Mouse (Mus musculus) kidney, embryonic 14.5 days (tissue): ENCODE results near the gene Heyl. TPM values are rescaled to one million over a fixed set of nuclear protein-coding genes. Genes with fewer than 3 reads are reported as not detected.

ENCODE experiments used
- ATAC-seq: fragments of 200-750 bp; cut with Nextera tagmentation; 2 replicates; pipeline ENCODE4 v1.8.0; 2017; ENCODE audit warnings: moderate number of reproducible peaks, mild to moderate bottlenecking, moderate TSS enrichment, moderate library complexity; ENCODE audit not compliant: low FRiP score, low TSS enrichment
- H3K27ac ChIP-seq: fragments of 300-500 bp; sonication (generic); 2 replicates; pipeline ENCODE4 v1.5.1; 2014; ENCODE audit warnings: low read depth, mild to moderate bottlenecking, low read length, moderate library complexity, mixed read lengths
- H3K27me3 ChIP-seq: fragments of 300-500 bp; sonication (generic); 2 replicates; pipeline ENCODE4 v1.6.1; 2014; ENCODE audit warnings: mild to moderate bottlenecking, low read length; ENCODE audit not compliant: control insufficient read depth, insufficient read depth
- H3K36me3 ChIP-seq: fragments of 300-500 bp; sonication (generic); 2 replicates; pipeline ENCODE4 v1.6.1; 2014; ENCODE audit warnings: low read length, mixed read lengths; ENCODE audit not compliant: control insufficient read depth, insufficient read depth
- H3K4me1 ChIP-seq: fragments of 300-500 bp; sonication (generic); 2 replicates; pipeline ENCODE4 v1.6.1; 2014; ENCODE audit warnings: low read length, mixed read lengths; ENCODE audit not compliant: control insufficient read depth, insufficient read depth
- H3K4me2 ChIP-seq: fragments of 300-500 bp; sonication (generic); replicated peaks from 2 replicates; pipeline ENCODE4 v1.6.1; 2014; ENCODE audit warnings: low read depth, mild to moderate bottlenecking, low read length
- H3K4me3 ChIP-seq: fragments of 300-500 bp; sonication (generic); 2 replicates; pipeline ENCODE4 v1.5.1; 2014; ENCODE audit warnings: mild to moderate bottlenecking, low read length
- H3K9ac ChIP-seq: fragments of 300-500 bp; sonication (generic); 2 replicates; pipeline ENCODE4 v1.6.1; 2014; ENCODE audit warnings: low read depth, mild to moderate bottlenecking, low read length, moderate library complexity
- H3K9me3 ChIP-seq: fragments of 300-500 bp; sonication (generic); 2 replicates; pipeline ENCODE4 v1.6.1; 2016; ENCODE audit warnings: low read length; ENCODE audit not compliant: control insufficient read depth
- WGBS: fragments of 180-500 bp; shearing (Covaris S2); extraction: QIAGEN DNeasy Blood & Tissue Kit; methylation state at CpG from one replicate; pipeline ENCODE4 v1.1.7; 2014; 5-methylcytosine and 5-hydroxymethylcytosine counted together
- polyA plus RNA-seq: library from polyadenylated mRNA; unstranded; fragments of >200 nt; fragmentation: Nextera tagmentation; extraction: Ambion mirVana; gene quantifications from 2 replicates; pipeline ENCODE4 v1.2.1, GENCODE M21; 2014

The Heyl gene
- polyA plus RNA-seq, 1 experiment from 2014 or later: 50.2 TPM

- no peak for ATAC-seq
- no peak overlapping the region for H3K4me2 ChIP-seq
- WGBS: 63% methylated on average over 8 of the region's 8 CpGs
- H3K27me3 ChIP-seq: no peaks in the 10 kb centered on the region
- no peak overlapping the region for H3K9ac ChIP-seq
- no peak overlapping the region for H3K27ac ChIP-seq
- H3K4me3 ChIP-seq: no peak overlapping the region
- no peaks in the 10 kb centered on the region for H3K9me3 ChIP-seq
- no peaks in the 10 kb centered on the region; the same call in 1 of the 2 replicates for H3K4me1 ChIP-seq
- no peaks in the 10 kb centered on the region for H3K36me3 ChIP-seq
Observed at GRCm38 (mm10) chr4:123210996-123211395, 22.4 kb upstream of the Heyl start.

- H3K4me3 ChIP-seq: no peak overlapping the region
- WGBS: 45% methylated on average over 5 of the region's 5 CpGs
- H3K4me2 ChIP-seq: no peak overlapping the region
- no peaks in the 10 kb centered on the region; the same call in 1 of the 2 replicates for H3K4me1 ChIP-seq
- no peaks in the 10 kb centered on the region for H3K27me3 ChIP-seq
- H3K9me3 ChIP-seq: no peaks in the 10 kb centered on the region
- no peak overlapping the region for H3K9ac ChIP-seq
- 0 out of 2 replicates have a peak, but pooled peaks have one; percentile 43 for ATAC-seq
- H3K36me3 ChIP-seq: no peaks in the 10 kb centered on the region
- H3K27ac ChIP-seq: no peak overlapping the region
Observed at GRCm38 (mm10) chr4:123211453-123211852, 21.9 kb upstream of the Heyl start.

GRCm38 (mm10) chr4:123212330-123212729 lies 21.0 kb upstream of the Heyl start:
- no peaks in the 10 kb centered on the region for H3K36me3 ChIP-seq
- H3K9me3 ChIP-seq: no peaks in the 10 kb centered on the region
- 65% methylated on average over 2 of the region's 2 CpGs for WGBS
- no peaks in the 10 kb centered on the region for H3K27me3 ChIP-seq
- no peak for ATAC-seq
- H3K4me3 ChIP-seq: no peak overlapping the region
- H3K27ac ChIP-seq: no peak overlapping the region
- H3K4me2 ChIP-seq: no peak overlapping the region
- H3K9ac ChIP-seq: no peak overlapping the region
- H3K4me1 ChIP-seq: no peaks in the 10 kb centered on the region; the same call in 1 of the 2 replicates

GRCm38 (mm10) chr4:123213975-123214374 lies 19.4 kb upstream of the Heyl start:
- H3K4me3 ChIP-seq: no peak overlapping the region
- no peak overlapping the region for H3K27ac ChIP-seq
- H3K9ac ChIP-seq: no peak overlapping the region
- no peak overlapping the region for H3K4me2 ChIP-seq
- H3K36me3 ChIP-seq: no peaks in the 10 kb centered on the region
- no peaks in the 10 kb centered on the region for H3K27me3 ChIP-seq
- H3K9me3 ChIP-seq: no peaks in the 10 kb centered on the region
- H3K4me1 ChIP-seq: no peaks in the 10 kb centered on the region; the same call in 1 of the 2 replicates
- 93% methylated on average over 9 of the region's 9 CpGs for WGBS
- no peak for ATAC-seq

- Histone ChIP-seq H3K4me2 (no peak overlapping the region), H3K27me3 (no peaks in the 10 kb centered on the region), H3K4me1 (no peaks in the 10 kb centered on the region; the same call in 1 of the 2 replicates), H3K9ac (no peak overlapping the region), H3K27ac (no peak overlapping the region), H3K9me3 (no peaks in the 10 kb centered on the region), H3K36me3 (no peaks in the 10 kb centered on the region), H3K4me3 (no peak overlapping the region)
- ATAC-seq: no peak
- WGBS: 96% methylated on average over 1 of the region's 1 CpGs
Observed at GRCm38 (mm10) chr4:123215367-123215766, 18.0 kb upstream of the Heyl start.

GRCm38 (mm10) chr4:123216782-123217181 lies 16.6 kb upstream of the Heyl start:
- H3K36me3 ChIP-seq: no peaks in the 10 kb centered on the region
- H3K9ac ChIP-seq: no peak overlapping the region
- WGBS: 33% methylated on average over 1 of the region's 1 CpGs
- no peak for ATAC-seq
- no peaks in the 10 kb centered on the region for H3K9me3 ChIP-seq
- H3K4me3 ChIP-seq: no peak overlapping the region
- H3K4me1 ChIP-seq: no peaks in the 10 kb centered on the region
- no peak overlapping the region for H3K27ac ChIP-seq
- no peak overlapping the region for H3K4me2 ChIP-seq
- no peaks in the 10 kb centered on the region for H3K27me3 ChIP-seq

GRCm38 (mm10) chr4:123219720-123220357 lies 13.5 kb upstream of the Heyl start:
- 72% methylated on average over 15 of the region's 15 CpGs for WGBS

GRCm38 (mm10) chr4:123220637-123221036 lies 12.7 kb upstream of the Heyl start:
- 71% methylated on average over 4 of the region's 4 CpGs for WGBS
- H3K4me3 ChIP-seq: no peak overlapping the region

More at GRCm38 (mm10) chr4:123219720-123220357, 13.5 kb upstream of the Heyl start:
- no peak overlapping the region for H3K9ac ChIP-seq
- peak; percentile 89 for ATAC-seq
- H3K36me3 ChIP-seq: no peaks in the 10 kb centered on the region
- H3K4me1 ChIP-seq: no peaks in the 10 kb centered on the region
- H3K4me2 ChIP-seq: no peak overlapping the region
- H3K27me3 ChIP-seq: no peaks in the 10 kb centered on the region
- no peak overlapping the region for H3K27ac ChIP-seq
- no peak overlapping the region for H3K4me3 ChIP-seq
- 0 out of 2 replicates have a peak, but pooled peaks cover 3% of the 10 kb centered on the region for H3K9me3 ChIP-seq

GRCm38 (mm10) chr4:123223309-123223708 lies 10.0 kb upstream of the Heyl start:
- no peak for ATAC-seq
- 56% methylated on average over 3 of the region's 3 CpGs for WGBS
- Histone ChIP-seq H3K4me2 (no peak overlapping the region), H3K9me3 (0 out of 2 replicates have a peak, but pooled peaks cover 3% of the 10 kb centered on the region), H3K27me3 (no peaks in the 10 kb centered on the region), H3K4me3 (no peak overlapping the region), H3K27ac (no peak overlapping the region), H3K4me1 (peaks cover 27% of the 10 kb centered on the region), H3K36me3 (no peaks in the 10 kb centered on the region), H3K9ac (no peak overlapping the region)

More at GRCm38 (mm10) chr4:123220637-123221036, 12.7 kb upstream of the Heyl start:
- Histone ChIP-seq H3K9me3 (0 out of 2 replicates have a peak, but pooled peaks cover 3% of the 10 kb centered on the region), H3K27me3 (no peaks in the 10 kb centered on the region), H3K9ac (no peak overlapping the region), H3K27ac (no peak overlapping the region), H3K4me1 (peaks cover 3% of the 10 kb centered on the region; the same call in 1 of the 2 replicates), H3K36me3 (no peaks in the 10 kb centered on the region), H3K4me2 (no peak overlapping the region)
- no peak for ATAC-seq
